In the genomic region with DNA sequence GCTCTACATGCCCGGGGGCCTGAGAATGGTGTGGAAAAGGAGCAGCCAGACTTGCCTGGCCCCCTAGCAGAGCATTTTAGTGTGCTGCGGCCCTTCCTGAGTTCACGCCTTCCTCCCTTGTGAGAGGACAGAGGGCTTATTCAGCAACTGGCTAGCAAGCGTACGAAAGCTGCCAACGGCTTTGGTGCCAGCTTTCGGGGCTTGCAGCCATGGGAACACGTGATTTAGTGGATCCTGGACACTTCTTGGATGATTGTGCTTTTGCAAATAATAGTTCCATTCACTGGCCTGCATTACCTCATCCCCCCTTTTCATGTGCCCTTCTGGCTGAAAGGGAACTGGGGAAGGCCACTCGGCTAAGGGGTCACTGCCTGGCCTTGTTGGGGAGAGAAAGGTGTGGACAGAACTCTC, we compare ENCODE assay signal across 8 mouse cellular contexts. TPM values are rescaled to one million over a fixed set of nuclear protein-coding genes. Genes with fewer than 3 reads are reported as not detected.
DNase-seq lines count a peak whose midpoint lies in the region; ATAC-seq and TF ChIP-seq lines count a peak whose summit lies in the region.

No protein-coding gene starts in this region.

- H3K27me3 ChIP-seq in liver, embryonic 16.5 days (ENCODE audit: control insufficient read depth, insufficient read depth, low read depth, low read length) = no peaks in the 10 kb centered on the region
- H3K27me3 ChIP-seq in liver, embryonic 12.5 days (replicated peaks) = no peaks in the 10 kb centered on the region
- H3K27me3 ChIP-seq in heart, embryonic 11.5 days (ENCODE audit: control insufficient read depth, insufficient read depth, low read length) = no peaks in the 10 kb centered on the region
- no peaks in the 10 kb centered on the region for H3K27me3 ChIP-seq in neural tube, embryonic 13.5 days
- no peaks in the 10 kb centered on the region for H3K27me3 ChIP-seq in lung, postnatal 0 days (replicated peaks; ENCODE audit: insufficient read depth, low read length)

- peaks cover 21% of the 10 kb centered on the region for H3K36me3 ChIP-seq in liver, embryonic 16.5 days (ENCODE audit: control insufficient read depth, insufficient read depth)
- H3K36me3 ChIP-seq in liver, embryonic 12.5 days = peaks cover 61% of the 10 kb centered on the region
- peaks cover 31% of the 10 kb centered on the region for H3K36me3 ChIP-seq in heart, embryonic 11.5 days (ENCODE audit: control insufficient read depth, insufficient read depth, low read length)
- H3K36me3 ChIP-seq in neural tube, embryonic 13.5 days = peaks cover 40% of the 10 kb centered on the region
- peaks cover 28% of the 10 kb centered on the region for H3K36me3 ChIP-seq in lung, postnatal 0 days (ENCODE audit: insufficient read depth, low read length)

- no peaks in the 10 kb centered on the region for H3K9me3 ChIP-seq in liver, embryonic 16.5 days (replicated peaks; ENCODE audit: control insufficient read depth, low read length)
- peaks cover 8% of the 10 kb centered on the region; the same call in 1 of the 2 replicates for H3K9me3 ChIP-seq in liver, embryonic 12.5 days (replicated peaks)
- H3K9me3 ChIP-seq in heart, embryonic 11.5 days (replicated peaks; ENCODE audit: control insufficient read depth, low read length) = no peaks in the 10 kb centered on the region
- H3K9me3 ChIP-seq in neural tube, embryonic 13.5 days = 0 out of 2 replicates have a peak, but pooled peaks cover 4% of the 10 kb centered on the region
- no peaks in the 10 kb centered on the region for H3K9me3 ChIP-seq in lung, postnatal 0 days (ENCODE audit: low read length)

- H3K4me1 ChIP-seq in liver, embryonic 16.5 days (ENCODE audit: control insufficient read depth, low read depth, low read length) = peaks cover 11% of the 10 kb centered on the region
- H3K4me1 ChIP-seq in liver, embryonic 12.5 days = peaks cover 40% of the 10 kb centered on the region
- peaks cover 21% of the 10 kb centered on the region for H3K4me1 ChIP-seq in heart, embryonic 11.5 days (ENCODE audit: control insufficient read depth, insufficient read depth, low read length)
- peaks cover 50% of the 10 kb centered on the region for H3K4me1 ChIP-seq in neural tube, embryonic 13.5 days (replicated peaks)
- peaks cover 13% of the 10 kb centered on the region; the same call in 1 of the 2 replicates for H3K4me1 ChIP-seq in lung, postnatal 0 days (ENCODE audit: insufficient read depth, low read depth, low read length)
- H3K4me1 ChIP-seq in lung, adult 2 months (ENCODE audit: control insufficient read depth, insufficient read depth, low read length) = peaks cover 12% of the 10 kb centered on the region

- no peak overlapping the region for H3K9ac ChIP-seq in liver, embryonic 16.5 days (ENCODE audit: low read depth, low read length)
- H3K9ac ChIP-seq in liver, embryonic 12.5 days = no peak overlapping the region
- H3K9ac ChIP-seq in heart, embryonic 11.5 days (ENCODE audit: low read depth, low read length) = no peak overlapping the region
- H3K9ac ChIP-seq in neural tube, embryonic 13.5 days = no peak overlapping the region
- H3K9ac ChIP-seq in lung, postnatal 0 days (replicated peaks; ENCODE audit: low read depth) = no peak overlapping the region

- WGBS in liver, embryonic 16.5 days (ENCODE audit: insufficient replicate concordance) = 79% methylated on average over 9 of the region's 9 CpGs
- WGBS in liver, embryonic 12.5 days (ENCODE audit: insufficient replicate concordance) = 86% methylated on average over 9 of the region's 9 CpGs
- WGBS in heart, embryonic 11.5 days (ENCODE audit: insufficient replicate concordance) = 76% methylated on average over 9 of the region's 9 CpGs
- 32% methylated on average over 9 of the region's 9 CpGs for WGBS in neural tube, embryonic 13.5 days
- WGBS in lung, postnatal 0 days = 89% methylated on average over 9 of the region's 9 CpGs
- WGBS in lung, adult 2 months = 73% methylated on average over 9 of the region's 9 CpGs

- TF ChIP-seq EP300 in lung, postnatal 0 days (IDR thresholded peaks at IDR 0.05) = no peak

- no peak for ATAC-seq in liver, embryonic 16.5 days (ENCODE audit: low read depth)
- no peak for ATAC-seq in liver, embryonic 12.5 days
- no peak for ATAC-seq in heart, embryonic 11.5 days (replicated peaks; ENCODE audit: insufficient number of reproducible peaks, low FRiP score, low TSS enrichment)
- ATAC-seq in neural tube, embryonic 13.5 days (ENCODE audit: low read depth) = peak; percentile 86
- ATAC-seq in lung, postnatal 0 days = no peak

- TF ChIP-seq POLR2A in lung, adult 2 months (IDR thresholded peaks at IDR 0.05; ENCODE audit: borderline replicate concordance, extremely low read depth, low read depth, low read length) = no peak

- no peak for TF ChIP-seq CTCF in lung, postnatal 0 days (IDR thresholded peaks at IDR 0.05)
- TF ChIP-seq CTCF in lung, adult 2 months (IDR thresholded peaks at IDR 0.05; ENCODE audit: insufficient read depth, low read length) = no peak

- H3K27ac ChIP-seq in liver, embryonic 16.5 days (ENCODE audit: low read length) = peak overlapping the region; percentile 51; the same call in 1 of the 2 replicates
- H3K27ac ChIP-seq in liver, embryonic 12.5 days = no peak overlapping the region
- H3K27ac ChIP-seq in heart, embryonic 11.5 days (ENCODE audit: low read depth, low read length) = peak overlapping the region; percentile 60
- H3K27ac ChIP-seq in neural tube, embryonic 13.5 days (replicated peaks) = peak overlapping the region; percentile 93
- H3K27ac ChIP-seq in lung, postnatal 0 days (ENCODE audit: low read length) = no peak overlapping the region

- H3K4me3 ChIP-seq in liver, embryonic 16.5 days (ENCODE audit: low read depth, low read length) = no peak overlapping the region
- no peak overlapping the region for H3K4me3 ChIP-seq in liver, embryonic 12.5 days
- H3K4me3 ChIP-seq in heart, embryonic 11.5 days (ENCODE audit: low read depth, low read length) = no peak overlapping the region
- no peak overlapping the region for H3K4me3 ChIP-seq in neural tube, embryonic 13.5 days
- no peak overlapping the region for H3K4me3 ChIP-seq in lung, postnatal 0 days (ENCODE audit: low read depth, low read length)
- H3K4me3 ChIP-seq in lung, adult 2 months (replicated peaks; ENCODE audit: extremely low read depth, low read depth, low read length) = no peak overlapping the region

- no peak overlapping the region for H3K4me2 ChIP-seq in liver, embryonic 16.5 days (ENCODE audit: low read depth, low read length)
- no peak overlapping the region for H3K4me2 ChIP-seq in liver, embryonic 12.5 days
- no peak overlapping the region for H3K4me2 ChIP-seq in heart, embryonic 11.5 days
- 0 out of 2 replicates have a peak overlapping the region, but pooled peaks have one; percentile 85 for H3K4me2 ChIP-seq in neural tube, embryonic 13.5 days
- no peak overlapping the region for H3K4me2 ChIP-seq in lung, postnatal 0 days (replicated peaks; ENCODE audit: low read depth, low read length)

- DNase-seq in fibroblast of lung, adult 2 months (ENCODE audit: low read depth) = peak; percentile 96
- DNase-seq in layer of hippocampus, adult 8-10 months (ENCODE audit: low spot score in 2 of 2) = peak; percentile 92 to 95
- no peak for DNase-seq in lung, postnatal 0 days (ENCODE audit: low spot score)
- DNase-seq in lung, adult 2 months = no peak

RNA-seq across cellular contexts. Expression of a gene that starts 5.2 kb away (rescaled TPM):
- polyA plus RNA-seq in liver, embryonic 16.5 days (2015; fragmentation: Nextera tagmentation; extraction: Ambion mirVana) = 1,140 and 1,165 TPM in 2 replicates
- 470 and 475 TPM in 2 replicates for polyA plus RNA-seq in liver, embryonic 12.5 days (2016; fragmentation: Nextera tagmentation; extraction: Ambion mirVana)
- polyA plus RNA-seq in heart, embryonic 11.5 days (2014; fragmentation: Nextera tagmentation; extraction: Ambion mirVana) = 639 and 662 TPM in 2 replicates
- 100 to 1,000 TPM; 269 to 515 (median 389) TPM for total RNA-seq in layer of hippocampus, adult 8-10 months (2022)
- polyA plus RNA-seq in neural tube, embryonic 13.5 days (2015; fragmentation: Nextera tagmentation; extraction: Ambion mirVana) = 2,051 and 2,328 TPM in 2 replicates
- 646 and 687 TPM in 2 replicates for polyA plus RNA-seq in lung, postnatal 0 days (2015; fragmentation: Nextera tagmentation; extraction: Ambion mirVana)
- 193 and 281 TPM in 2 replicates for polyA plus RNA-seq in lung, adult 2 months (2012; rRNA removed)

RNA-seq across cellular contexts. Expression of a gene that starts 5.3 kb away (rescaled TPM):
- polyA plus RNA-seq in liver, embryonic 16.5 days (2015; fragmentation: Nextera tagmentation; extraction: Ambion mirVana) = 4.8 and 6.5 TPM in 2 replicates
- 12.8 and 14.3 TPM in 2 replicates for polyA plus RNA-seq in liver, embryonic 12.5 days (2016; fragmentation: Nextera tagmentation; extraction: Ambion mirVana)
- polyA plus RNA-seq in heart, embryonic 11.5 days (2014; fragmentation: Nextera tagmentation; extraction: Ambion mirVana) = 11.8 and 13.1 TPM in 2 replicates
- total RNA-seq in layer of hippocampus, adult 8-10 months (2022) = 1 to 10 TPM; 6.2 to 8.1 (median 7.4) TPM
- 17.6 and 20.9 TPM in 2 replicates for polyA plus RNA-seq in neural tube, embryonic 13.5 days (2015; fragmentation: Nextera tagmentation; extraction: Ambion mirVana)
- 10.7 and 12.5 TPM in 2 replicates for polyA plus RNA-seq in lung, postnatal 0 days (2015; fragmentation: Nextera tagmentation; extraction: Ambion mirVana)
- 1.5 and 1.7 TPM in 2 replicates for polyA plus RNA-seq in lung, adult 2 months (2012; rRNA removed)

RNA-seq across cellular contexts. Expression of a gene that starts 41.8 kb away (rescaled TPM):
- 89.2 and 94.7 TPM in 2 replicates for polyA plus RNA-seq in liver, embryonic 16.5 days (2015; fragmentation: Nextera tagmentation; extraction: Ambion mirVana)
- 37.0 and 37.6 TPM in 2 replicates for polyA plus RNA-seq in liver, embryonic 12.5 days (2016; fragmentation: Nextera tagmentation; extraction: Ambion mirVana)
- 19.1 and 19.6 TPM in 2 replicates for polyA plus RNA-seq in heart, embryonic 11.5 days (2014; fragmentation: Nextera tagmentation; extraction: Ambion mirVana)
- 1 to 10 TPM; 1.1 to 3.3 (median 1.5) TPM for total RNA-seq in layer of hippocampus, adult 8-10 months (2022)
- polyA plus RNA-seq in neural tube, embryonic 13.5 days (2015; fragmentation: Nextera tagmentation; extraction: Ambion mirVana) = 7.7 and 9.8 TPM in 2 replicates
- polyA plus RNA-seq in lung, postnatal 0 days (2015; fragmentation: Nextera tagmentation; extraction: Ambion mirVana) = 121 and 127 TPM in 2 replicates
- 78.9 and 80.0 TPM in 2 replicates for polyA plus RNA-seq in lung, adult 2 months (2012; rRNA removed)

Comparison
In these comparisons a context has a peak if more than half of its experiments do, and no peak if none do; other contexts are left out.
1. H3K27ac ChIP-seq: peak in liver, embryonic 16.5 days (single experiment), heart, embryonic 11.5 days (single experiment) and neural tube, embryonic 13.5 days (single experiment); none in liver, embryonic 12.5 days (single experiment) and lung, postnatal 0 days (single experiment).
2. DNase-seq: peak in fibroblast of lung, adult 2 months (single experiment) and layer of hippocampus, adult 8-10 months (2 of 2); none in lung, postnatal 0 days (single experiment) and lung, adult 2 months (single experiment).